Mouse (Mus musculus) bone marrow, adult 2 months (tissue): ENCODE results near the gene Psmb5. TPM values are rescaled to one million over a fixed set of nuclear protein-coding genes. Genes with fewer than 3 reads are reported as not detected.

ENCODE experiments used
- H3K27ac ChIP-seq: fragments of 200-500 bp; 2 replicates; pipeline ENCODE4 v1.5.1; 2012; ENCODE audit warnings: low read depth, mild to moderate bottlenecking, control low read depth, inconsistent platforms, low read length; ENCODE audit not compliant: control insufficient read depth, poor library complexity, insufficient read depth
- H3K4me1 ChIP-seq: fragments of 200-500 bp; 2 replicates; pipeline ENCODE4 v1.6.1; 2011; ENCODE audit warnings: low read length; ENCODE audit not compliant: control insufficient read depth, insufficient read depth
- H3K4me3 ChIP-seq: fragments of 200-500 bp; replicated peaks from 2 replicates; pipeline ENCODE3; 2011; ENCODE audit warnings: mild to moderate bottlenecking, low read depth, low read length, control low read depth; ENCODE audit not compliant: control insufficient read depth
- CTCF ChIP-seq: fragments of 200-500 bp; IDR thresholded peaks from 2 replicates; pipeline ENCODE4 v1.5.1; 2011; ENCODE audit warnings: low read length, control low read depth; ENCODE audit not compliant: control insufficient read depth, insufficient read depth
- POLR2A ChIP-seq: fragments of 200-500 bp; IDR thresholded peaks from 2 replicates; pipeline ENCODE4 v1.6.1; 2011; ENCODE audit warnings: low read depth, mild to moderate bottlenecking, control low read depth, low read length, borderline replicate concordance; ENCODE audit not compliant: control insufficient read depth
- WGBS: fragments of 180-500 bp; shearing (Covaris S2); methylation state at CpG from one replicate; pipeline ENCODE4 v1.1.7; 2018; 5-methylcytosine and 5-hydroxymethylcytosine counted together
- polyA plus RNA-seq: library from polyadenylated mRNA; stranded (reverse); fragments of >200 nt; gene quantifications from 2 replicates; pipeline ENCODE4 v1.2.4, GENCODE M21; 2011; ENCODE audit warnings: low replicate concordance; ENCODE audit not compliant: missing spikeins, insufficient read depth, insufficient read length

Psmb5 gene
- 69.3 and 91.4 TPM in 2 replicates for polyA plus RNA-seq

- Histone ChIP-seq H3K4me3 (peak within 1 kb of the TSS; percentile 80), H3K27ac (peak within 1 kb of the TSS; percentile 31), H3K4me1 (no peaks in the 10 kb centered on the region)
- WGBS: under 1% methylated on average over 25 of the region's 25 CpGs
- TF ChIP-seq CTCF: no peak
- TF ChIP-seq POLR2A: peak; percentile 75; the same call in 1 of the 2 replicates
Observed at GRCm38 (mm10) chr14:54617897-54618365, at the start of gene Psmb5. TSS of gene Psmb5 (minus strand) at chr14:54618022.

GRCm38 (mm10) chr14:54664477-54665222 lies 46.8 kb upstream of the Psmb5 start:
- H3K27ac ChIP-seq: no peak overlapping the region
- no peak for TF ChIP-seq CTCF
- no peak for TF ChIP-seq POLR2A
- WGBS: 90% methylated on average over 10 of the region's 10 CpGs
- no peaks in the 10 kb centered on the region for H3K4me1 ChIP-seq
- H3K4me3 ChIP-seq: no peak overlapping the region

GRCm38 (mm10) chr14:54660009-54660408 lies 42.2 kb upstream of the Psmb5 start:
- Histone ChIP-seq H3K27ac (no peak overlapping the region), H3K4me1 (no peaks in the 10 kb centered on the region), H3K4me3 (no peak overlapping the region)
- no peak for TF ChIP-seq POLR2A
- TF ChIP-seq CTCF: no peak
- 87% methylated on average over 2 of the region's 2 CpGs for WGBS

- Histone ChIP-seq H3K4me3 (peak overlapping the region; percentile 80), H3K27ac (peak overlapping the region; percentile 67), H3K4me1 (no peaks in the 10 kb centered on the region)
- TF ChIP-seq CTCF (no peak), POLR2A (peak; percentile 67; the same call in 1 of the 2 replicates)
- WGBS: 3% methylated on average over 12 of the region's 12 CpGs
Observed at GRCm38 (mm10) chr14:54653496-54653895, 35.7 kb upstream of the Psmb5 start.

GRCm38 (mm10) chr14:54652787-54653186 lies 35.0 kb upstream of the Psmb5 start:
- H3K4me3 ChIP-seq: no peak overlapping the region
- TF ChIP-seq POLR2A (no peak), CTCF (no peak)
- H3K27ac ChIP-seq: no peak overlapping the region
- 2% methylated on average over 7 of the region's 7 CpGs for WGBS
- H3K4me1 ChIP-seq: no peaks in the 10 kb centered on the region

- 76% methylated on average over 4 of the region's 4 CpGs for WGBS
- Histone ChIP-seq H3K27ac (no peak overlapping the region), H3K4me3 (no peak overlapping the region), H3K4me1 (no peaks in the 10 kb centered on the region)
- no peak for TF ChIP-seq POLR2A
- no peak for TF ChIP-seq CTCF
Observed at GRCm38 (mm10) chr14:54651556-54651955, 33.7 kb upstream of the Psmb5 start.

- WGBS: 60% methylated on average over 23 of the region's 23 CpGs
- TF ChIP-seq POLR2A (no peak), CTCF (peak; percentile 93)
- Histone ChIP-seq H3K4me1 (no peaks in the 10 kb centered on the region), H3K27ac (no peak overlapping the region), H3K4me3 (no peak overlapping the region)
Observed at GRCm38 (mm10) chr14:54650621-54651454, 33.0 kb upstream of the Psmb5 start.

GRCm38 (mm10) chr14:54647900-54648299 lies 30.1 kb upstream of the Psmb5 start:
- Histone ChIP-seq H3K4me3 (no peak overlapping the region), H3K27ac (no peak overlapping the region), H3K4me1 (no peaks in the 10 kb centered on the region)
- WGBS: 58% methylated on average over 4 of the region's 4 CpGs
- TF ChIP-seq POLR2A (no peak), CTCF (no peak)
